Mouse (Mus musculus): ENCODE measurements around the gene Plaa. TPM values are rescaled to one million over a fixed set of nuclear protein-coding genes. Genes with fewer than 3 reads are reported as not detected.

The Plaa gene
- total and polyA plus RNA-seq, 3 experiments = 63.7 to 102 (median 85.1) TPM

DNA sequence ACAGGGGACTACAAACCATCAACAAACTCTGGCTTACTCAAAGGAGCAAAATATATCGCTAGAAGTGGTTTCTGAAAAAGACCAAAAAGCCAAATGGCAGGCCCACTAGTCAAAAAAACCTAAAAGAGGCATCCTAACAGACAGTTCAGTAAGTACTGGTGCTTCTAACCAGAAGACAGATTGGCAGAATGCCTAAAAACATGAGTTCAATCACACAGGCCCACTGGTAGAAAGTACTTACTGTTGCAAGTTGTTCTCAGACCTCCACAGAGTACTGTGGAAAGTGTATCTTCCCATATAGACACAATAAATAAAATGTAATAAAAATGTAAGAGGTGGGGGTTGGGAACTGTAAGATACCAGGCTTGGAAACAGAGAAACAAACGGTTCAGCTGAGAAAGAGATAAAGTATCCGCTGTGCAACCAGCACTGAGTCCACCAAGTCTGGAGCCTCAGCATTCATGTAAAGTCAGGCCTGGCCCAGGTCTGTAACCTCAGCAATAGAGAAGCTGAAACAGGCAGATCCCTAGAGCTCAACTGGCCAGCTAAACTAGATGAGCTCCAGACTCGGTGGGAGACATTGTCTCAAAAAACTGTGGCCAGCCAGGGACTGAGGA, 11.2 kb downstream of the Plaa start:
- Histone ChIP-seq H3K36me3 (ENCODE audit: control insufficient read depth in 1 of 2, insufficient read depth in 2 of 2, low read length in 2 of 2) (peaks cover 3 to 25% of the 10 kb centered on the region in 2 experiments), H3K27me3 (ENCODE audit: control insufficient read depth in 1 of 2, insufficient read depth in 2 of 2, low read length in 2 of 2) (no peaks in the 10 kb centered on the region), H3K9ac (ENCODE audit: control insufficient read depth, low read depth, low read length, poor library complexity, severe bottlenecking) (no peak overlapping the region), H3K9me3 (replicated peaks; ENCODE audit: insufficient read depth, low read length) (no peaks in the 10 kb centered on the region), H3K4me1 (ENCODE audit: control insufficient read depth in 1 of 2, insufficient read depth in 2 of 2, low read length in 2 of 2) (peaks cover 12 to 21% of the 10 kb centered on the region in 2 experiments), H3K79me2 (ENCODE audit: control insufficient read depth, insufficient read depth, low read length, poor library complexity) (peaks cover 51% of the 10 kb centered on the region), H3K4me3 (ENCODE audit: control insufficient read depth in 1 of 2, insufficient read depth in 1 of 2, low read depth in 2 of 2, low read length in 2 of 2) (no peak overlapping the region), H3K27ac (ENCODE audit: control insufficient read depth, low read depth, low read length) (no peak overlapping the region)
- TF ChIP-seq GATA1 (IDR thresholded peaks at IDR 0.05; ENCODE audit: low read depth, low read length) = peak; percentile 19; the same call in 1 of the 2 replicates
- no peak for TF ChIP-seq RAD21 (IDR thresholded peaks at IDR 0.05; ENCODE audit: low read depth, low read length)
- DNase-seq (ENCODE audit: low read depth, low spot score) = peak; percentile 55

DNA sequence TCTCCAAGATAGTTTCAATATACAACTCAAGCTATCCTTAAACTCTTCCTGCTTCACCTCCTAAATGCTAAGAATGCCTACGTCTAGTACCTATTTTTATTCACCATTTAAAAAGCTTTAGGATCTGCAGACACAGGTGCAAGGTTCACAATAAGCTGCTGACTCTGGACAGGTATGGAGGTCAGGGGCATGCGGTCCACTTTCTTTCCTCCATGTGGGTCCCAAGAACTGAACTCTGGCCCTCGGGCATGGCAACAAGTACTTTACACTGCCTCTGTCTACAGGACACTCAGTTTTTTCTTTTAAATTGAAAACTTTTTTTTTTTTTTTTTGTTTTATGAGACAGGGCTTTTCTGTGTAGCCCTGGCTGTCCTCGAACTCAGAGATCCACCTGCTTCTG, 30.4 kb downstream of the Plaa start:
- Histone ChIP-seq H3K36me3 (ENCODE audit: control insufficient read depth in 1 of 2, insufficient read depth in 2 of 2, low read length in 2 of 2) (peaks cover 0 to 38% of the 10 kb centered on the region in 2 experiments; a peak in 3 of 4 replicates), H3K27ac (ENCODE audit: control insufficient read depth, low read depth, low read length) (no peak overlapping the region), H3K9me3 (replicated peaks; ENCODE audit: insufficient read depth, low read length) (no peaks in the 10 kb centered on the region), H3K27me3 (ENCODE audit: control insufficient read depth in 1 of 2, insufficient read depth in 2 of 2, low read length in 2 of 2) (no peaks in the 10 kb centered on the region), H3K79me2 (ENCODE audit: control insufficient read depth, insufficient read depth, low read length, poor library complexity) (no peaks in the 10 kb centered on the region), H3K4me3 (ENCODE audit: control insufficient read depth in 1 of 2, insufficient read depth in 1 of 2, low read depth in 2 of 2, low read length in 2 of 2) (no peak overlapping the region), H3K4me1 (ENCODE audit: control insufficient read depth in 1 of 2, insufficient read depth in 2 of 2, low read length in 2 of 2) (no peaks in the 10 kb centered on the region), H3K9ac (ENCODE audit: control insufficient read depth, low read depth, low read length, poor library complexity, severe bottlenecking) (no peak overlapping the region)
- TF ChIP-seq CHD1 (IDR thresholded peaks at IDR 0.05; ENCODE audit: low read depth, low read length) = no peak
- no peak for TF ChIP-seq JUND (IDR thresholded peaks at IDR 0.05; ENCODE audit: low read depth, low read length)
- no peak for TF ChIP-seq TAL1 (IDR thresholded peaks at IDR 0.05; ENCODE audit: low read length)
- TF ChIP-seq POLR2AphosphoS2 (IDR thresholded peaks at IDR 0.05; ENCODE audit: low read length) = no peak
- no peak for TF ChIP-seq MAZ (IDR thresholded peaks at IDR 0.05; ENCODE audit: low read depth, low read length)
- no peak for TF ChIP-seq MEF2A (IDR thresholded peaks at IDR 0.05; ENCODE audit: extremely low read depth, insufficient replicate concordance, low read depth, low read length, poor library complexity, severe bottlenecking)
- no peak for TF ChIP-seq RAD21 (IDR thresholded peaks at IDR 0.05; ENCODE audit: low read depth, low read length)
- TF ChIP-seq NELFE (IDR thresholded peaks at IDR 0.05; ENCODE audit: low read depth, low read length) = no peak
- no peak for TF ChIP-seq NRF1 (IDR thresholded peaks at IDR 0.05; ENCODE audit: insufficient read depth, low read depth, low read length, poor library complexity, severe bottlenecking)
- TF ChIP-seq USF1 (IDR thresholded peaks at IDR 0.05; ENCODE audit: low read depth, low read length) = no peak
- no peak for TF ChIP-seq ZMIZ1 (IDR thresholded peaks at IDR 0.05; ENCODE audit: low read depth, low read length)
- no peak for TF ChIP-seq POLR2A (IDR thresholded peaks at IDR 0.05; ENCODE audit: control insufficient read depth in 1 of 2, insufficient read depth in 1 of 2, low read depth in 1 of 2, low read length in 2 of 2, poor library complexity in 1 of 2)
- TF ChIP-seq GATA1 (IDR thresholded peaks at IDR 0.05; ENCODE audit: low read depth, low read length) = no peak
- DNase-seq (ENCODE audit: low read depth, low spot score) = no peak

DNA sequence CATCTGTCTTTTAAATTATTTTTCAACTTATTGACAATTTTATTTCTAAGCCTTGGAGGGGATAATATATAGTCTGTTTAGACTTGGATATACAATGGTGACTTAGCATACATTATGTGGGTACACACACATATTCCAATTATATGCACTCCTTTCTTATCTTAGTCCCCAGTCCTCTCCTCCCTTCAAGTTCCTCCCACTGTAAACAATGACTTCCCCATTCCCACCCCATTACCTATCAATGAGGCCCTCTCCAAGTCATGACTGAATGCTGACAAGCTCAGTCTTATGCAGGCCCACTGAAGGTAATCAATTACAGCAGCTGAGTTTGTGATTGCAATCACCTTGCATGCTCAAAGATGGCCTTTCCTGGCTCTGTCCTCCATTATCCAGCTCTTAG, 38.7 kb downstream of the Plaa start:
- Histone ChIP-seq H3K4me1 (ENCODE audit: control insufficient read depth in 1 of 2, insufficient read depth in 2 of 2, low read length in 2 of 2) (peaks cover 5 to 12% of the 10 kb centered on the region in 2 experiments), H3K9me3 (replicated peaks; ENCODE audit: insufficient read depth, low read length) (no peaks in the 10 kb centered on the region), H3K9ac (ENCODE audit: control insufficient read depth, low read depth, low read length, poor library complexity, severe bottlenecking) (no peak overlapping the region), H3K27ac (ENCODE audit: control insufficient read depth, low read depth, low read length) (peak overlapping the region; percentile 49; the same call in 1 of the 2 replicates), H3K79me2 (ENCODE audit: control insufficient read depth, insufficient read depth, low read length, poor library complexity) (no peaks in the 10 kb centered on the region), H3K27me3 (ENCODE audit: control insufficient read depth in 1 of 2, insufficient read depth in 2 of 2, low read length in 2 of 2) (no peaks in the 10 kb centered on the region), H3K36me3 (ENCODE audit: control insufficient read depth in 1 of 2, insufficient read depth in 2 of 2, low read length in 2 of 2) (peaks cover 12 to 19% of the 10 kb centered on the region in 2 experiments), H3K4me3 (ENCODE audit: control insufficient read depth in 1 of 2, insufficient read depth in 1 of 2, low read depth in 2 of 2, low read length in 2 of 2) (no peak overlapping the region)
- DNase-seq (ENCODE audit: low read depth, low spot score) = peak; percentile 84
- TF ChIP-seq GABPA (IDR thresholded peaks at IDR 0.05; ENCODE audit: low read depth, low read length) = no peak
- TF ChIP-seq SIN3A (IDR thresholded peaks at IDR 0.05; ENCODE audit: low read length) = peak; percentile 39; the same call in 1 of the 2 replicates
- TF ChIP-seq EP300 (IDR thresholded peaks at IDR 0.05; ENCODE audit: low read depth in 1 of 2, low read length in 2 of 2) = peak; percentile 71 to 80
- no peak for TF ChIP-seq MXI1 (IDR thresholded peaks at IDR 0.05; ENCODE audit: low read depth, low read length)
- TF ChIP-seq ETS1 (IDR thresholded peaks at IDR 0.05; ENCODE audit: low read depth, low read length) = peak; percentile 26; the same call in 1 of the 2 replicates
- TF ChIP-seq GATA1 (IDR thresholded peaks at IDR 0.05; ENCODE audit: low read depth, low read length) = peak; percentile 77
- TF ChIP-seq POLR2AphosphoS2 (IDR thresholded peaks at IDR 0.05; ENCODE audit: low read length) = peak; percentile 21
- no peak for TF ChIP-seq MYB (IDR thresholded peaks at IDR 0.05; ENCODE audit: low read depth, low read length)
- no peak for TF ChIP-seq MAFK (IDR thresholded peaks at IDR 0.05; ENCODE audit: borderline replicate concordance, low read depth, low read length)
- TF ChIP-seq TAL1 (IDR thresholded peaks at IDR 0.05; ENCODE audit: low read length) = peak; percentile 83
